Mouse (Mus musculus): Measurements from ENCODE around the gene Ccdc162. TPM values are rescaled to one million over a fixed set of nuclear protein-coding genes. Genes with fewer than 3 reads are reported as not detected.

Ccdc162 gene
- total and polyA plus RNA-seq, 2 experiments from 2014 or later, result 0.64 to 2.4 TPM

GRCm38 (mm10) chr10:41568306-41568705, 148.1 kb downstream of the Ccdc162 start:
- DNase-seq (ENCODE audit: low spot score), result no peak
- WGBS, result 56% methylated on average over 3 of the region's 3 CpGs
- Histone ChIP-seq H3K4me1 (ENCODE audit: insufficient read depth, low read length) (no peaks in the 10 kb centered on the region), H3K4me3 (ENCODE audit: low read depth, low read length) (no peak overlapping the region), H3K4me2 (ENCODE audit: low read depth, low read length, poor library complexity, severe bottlenecking) (no peak overlapping the region), H3K9ac (replicated peaks; ENCODE audit: low read length, poor library complexity, severe bottlenecking) (no peak overlapping the region), H3K27ac (ENCODE audit: low read depth, low read length) (no peak overlapping the region), H3K27me3 (ENCODE audit: insufficient read depth, low read length) (no peaks in the 10 kb centered on the region), H3K36me3 (ENCODE audit: insufficient read depth, low read length) (no peaks in the 10 kb centered on the region), H3K9me3 (ENCODE audit: low read length) (no peaks in the 10 kb centered on the region)
- no peak for TF ChIP-seq CTCF (IDR thresholded peaks at IDR 0.05)
- no peak for ATAC-seq (ENCODE audit: low FRiP score)

- Histone ChIP-seq H3K9ac (replicated peaks; ENCODE audit: low read length, poor library complexity, severe bottlenecking) (no peak overlapping the region), H3K4me3 (ENCODE audit: low read depth, low read length) (no peak overlapping the region), H3K4me1 (ENCODE audit: insufficient read depth, low read length) (no peaks in the 10 kb centered on the region), H3K36me3 (ENCODE audit: insufficient read depth, low read length) (no peaks in the 10 kb centered on the region), H3K9me3 (ENCODE audit: low read length) (0 out of 2 replicates have a peak, but pooled peaks cover 6% of the 10 kb centered on the region), H3K27me3 (ENCODE audit: insufficient read depth, low read length) (no peaks in the 10 kb centered on the region), H3K27ac (ENCODE audit: low read depth, low read length) (no peak overlapping the region), H3K4me2 (ENCODE audit: low read depth, low read length, poor library complexity, severe bottlenecking) (no peak overlapping the region)
- no peak for TF ChIP-seq CTCF (IDR thresholded peaks at IDR 0.05)
- DNase-seq (ENCODE audit: low spot score), result no peak
- 42% methylated on average over 5 of the region's 5 CpGs for WGBS
- no peak for ATAC-seq (ENCODE audit: low FRiP score)
Measured at GRCm38 (mm10) chr10:41565141-41565540, 151.3 kb downstream of the Ccdc162 start.

- Histone ChIP-seq H3K27me3 (ENCODE audit: insufficient read depth, low read length) (no peaks in the 10 kb centered on the region), H3K4me2 (ENCODE audit: low read depth, low read length, poor library complexity, severe bottlenecking) (no peak overlapping the region), H3K9me3 (ENCODE audit: low read length) (peaks cover 6% of the 10 kb centered on the region; the same call in 1 of the 2 replicates), H3K9ac (replicated peaks; ENCODE audit: low read length, poor library complexity, severe bottlenecking) (no peak overlapping the region), H3K4me1 (ENCODE audit: insufficient read depth, low read length) (no peaks in the 10 kb centered on the region), H3K4me3 (ENCODE audit: low read depth, low read length) (no peak overlapping the region), H3K27ac (ENCODE audit: low read depth, low read length) (no peak overlapping the region), H3K36me3 (ENCODE audit: insufficient read depth, low read length) (no peaks in the 10 kb centered on the region)
- no peak for DNase-seq (ENCODE audit: low spot score)
- WGBS, result 91% methylated on average over 10 of the region's 10 CpGs
- no peak for TF ChIP-seq CTCF (IDR thresholded peaks at IDR 0.05)
- ATAC-seq (ENCODE audit: low FRiP score), result no peak
Measured at GRCm38 (mm10) chr10:41561701-41562395, 154.6 kb downstream of the Ccdc162 start.

GRCm38 (mm10) chr10:41558401-41558800, 158.0 kb downstream of the Ccdc162 start:
- 97% methylated on average over 1 of the region's 1 CpGs for WGBS
- TF ChIP-seq CTCF (IDR thresholded peaks at IDR 0.05), result no peak
- DNase-seq (ENCODE audit: low spot score) (no peak), ATAC-seq (ENCODE audit: low FRiP score) (no peak)
- Histone ChIP-seq H3K4me3 (ENCODE audit: low read depth, low read length) (no peak overlapping the region), H3K9ac (replicated peaks; ENCODE audit: low read length, poor library complexity, severe bottlenecking) (no peak overlapping the region), H3K27ac (ENCODE audit: low read depth, low read length) (no peak overlapping the region), H3K4me1 (ENCODE audit: insufficient read depth, low read length) (no peaks in the 10 kb centered on the region), H3K4me2 (ENCODE audit: low read depth, low read length, poor library complexity, severe bottlenecking) (no peak overlapping the region), H3K36me3 (ENCODE audit: insufficient read depth, low read length) (no peaks in the 10 kb centered on the region), H3K9me3 (ENCODE audit: low read length) (peaks cover 6% of the 10 kb centered on the region; the same call in 1 of the 2 replicates), H3K27me3 (ENCODE audit: insufficient read depth, low read length) (no peaks in the 10 kb centered on the region)

- H3K4me1 ChIP-seq (ENCODE audit: insufficient read depth, low read length), result no peaks in the 10 kb centered on the region; the same call in 1 of the 2 replicates
- H3K36me3 ChIP-seq (ENCODE audit: insufficient read depth, low read length), result no peaks in the 10 kb centered on the region
- H3K9me3 ChIP-seq (ENCODE audit: low read length), result no peaks in the 10 kb centered on the region; the same call in 1 of the 2 replicates
- 92% methylated on average over 3 of the region's 3 CpGs for WGBS
- no peak overlapping the region for H3K4me3 ChIP-seq (ENCODE audit: low read depth, low read length)
- no peak overlapping the region for H3K4me2 ChIP-seq (ENCODE audit: low read depth, low read length, poor library complexity, severe bottlenecking)
- no peaks in the 10 kb centered on the region for H3K27me3 ChIP-seq (ENCODE audit: insufficient read depth, low read length)
- no peak for TF ChIP-seq CTCF (IDR thresholded peaks at IDR 0.05)
- ATAC-seq (ENCODE audit: low FRiP score) (no peak), DNase-seq (ENCODE audit: low spot score) (no peak)
- no peak overlapping the region for H3K9ac ChIP-seq (replicated peaks; ENCODE audit: low read length, poor library complexity, severe bottlenecking)
- no peak overlapping the region for H3K27ac ChIP-seq (ENCODE audit: low read depth, low read length)
Measured at GRCm38 (mm10) chr10:41555081-41555480, 161.4 kb downstream of the Ccdc162 start.

- TF ChIP-seq CTCF (IDR thresholded peaks at IDR 0.05), result no peak
- 68% methylated on average over 4 of the region's 4 CpGs for WGBS
- H3K4me2 ChIP-seq (ENCODE audit: low read depth, low read length, poor library complexity, severe bottlenecking), result no peak overlapping the region
- DNase-seq (ENCODE audit: low spot score), result no peak
- H3K27ac ChIP-seq (ENCODE audit: low read depth, low read length), result no peak overlapping the region
- H3K27me3 ChIP-seq (ENCODE audit: insufficient read depth, low read length), result no peaks in the 10 kb centered on the region
- no peak for ATAC-seq (ENCODE audit: low FRiP score)
- no peaks in the 10 kb centered on the region; the same call in 1 of the 2 replicates for H3K4me1 ChIP-seq (ENCODE audit: insufficient read depth, low read length)
- no peaks in the 10 kb centered on the region for H3K36me3 ChIP-seq (ENCODE audit: insufficient read depth, low read length)
- no peak overlapping the region for H3K9ac ChIP-seq (replicated peaks; ENCODE audit: low read length, poor library complexity, severe bottlenecking)
- no peak overlapping the region for H3K4me3 ChIP-seq (ENCODE audit: low read depth, low read length)
- peaks cover 4% of the 10 kb centered on the region; the same call in 1 of the 2 replicates for H3K9me3 ChIP-seq (ENCODE audit: low read length)
Measured at GRCm38 (mm10) chr10:41553711-41554110, 162.7 kb downstream of the Ccdc162 start.

Data from midbrain, postnatal 0 days (tissue).